Mouse (Mus musculus): ENCODE measurements around the gene Mfsd14a. TPM values are rescaled to one million over a fixed set of nuclear protein-coding genes. Genes with fewer than 3 reads are reported as not detected.

Mfsd14a gene
- polyA plus RNA-seq, 1 experiment, result 28.6 TPM

DNA sequence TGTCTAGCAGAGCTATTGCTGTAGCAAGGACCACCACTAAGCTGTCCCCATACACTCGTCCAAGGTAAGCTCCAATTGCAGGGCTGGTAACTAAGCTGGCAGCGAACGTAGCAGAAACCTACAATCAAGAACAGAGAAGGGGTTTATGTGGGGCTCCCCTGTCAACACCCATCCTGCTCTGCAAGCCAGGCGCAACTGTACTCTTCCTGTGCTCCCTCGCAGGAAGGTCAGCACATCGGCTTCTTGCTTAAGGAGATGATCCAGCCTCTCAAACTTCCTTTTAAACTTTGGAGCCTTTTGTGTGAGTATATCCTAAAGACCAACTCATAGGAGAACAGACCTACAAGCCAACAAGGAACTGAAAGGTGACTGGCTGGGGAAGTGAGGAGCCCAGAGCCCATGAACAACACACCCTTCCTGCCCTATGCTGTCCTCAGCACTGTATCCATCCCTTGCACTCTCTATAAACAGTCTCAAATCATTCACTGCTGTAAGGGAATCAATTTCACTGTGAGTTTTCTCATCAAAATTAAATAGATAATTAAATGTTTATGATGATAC lies 20.6 kb downstream of the Mfsd14a start:
- peaks cover 54% of the 10 kb centered on the region for H3K36me3 ChIP-seq (ENCODE audit: control insufficient read depth, insufficient read depth, low read length)
- H3K27me3 ChIP-seq (ENCODE audit: control insufficient read depth, insufficient read depth, low read length), result no peaks in the 10 kb centered on the region
- no peak for DNase-seq
- H3K4me3 ChIP-seq (ENCODE audit: control insufficient read depth, insufficient read depth, low read length), result no peak overlapping the region
- TF ChIP-seq CTCF (IDR thresholded peaks at IDR 0.05; ENCODE audit: borderline replicate concordance, control insufficient read depth, extremely low read depth, insufficient read depth, low read length, poor library complexity) (no peak), POLR2A (IDR thresholded peaks at IDR 0.05; ENCODE audit: control insufficient read depth, extremely low read depth, insufficient read depth, low read length, poor library complexity) (no peak)
- no peaks in the 10 kb centered on the region for H3K4me1 ChIP-seq (replicated peaks; ENCODE audit: control insufficient read depth, insufficient read depth, low read length)
- H3K27ac ChIP-seq (ENCODE audit: control insufficient read depth, insufficient read depth, low read length), result no peak overlapping the region
- WGBS, result 98% methylated on average over 6 of the region's 6 CpGs

DNA sequence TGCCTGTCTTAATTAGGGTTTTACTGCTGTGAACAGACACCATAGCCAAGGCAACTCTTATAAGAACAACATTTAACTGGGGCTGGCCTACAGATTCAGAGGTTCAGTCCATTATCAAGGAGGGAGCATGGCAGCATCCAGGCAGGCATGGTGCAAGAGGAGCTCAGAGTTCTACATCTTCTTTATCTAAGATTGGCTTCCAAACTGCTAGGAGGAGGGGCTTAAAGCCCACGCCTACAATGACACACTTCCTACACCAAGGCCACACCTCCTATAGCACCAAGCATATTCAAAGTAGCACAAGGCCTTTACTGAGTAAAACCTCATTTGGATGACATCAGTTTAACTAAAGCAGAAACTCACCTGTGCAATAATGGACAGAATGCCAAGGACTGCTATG lies 22.5 kb downstream of the Mfsd14a start:
- TF ChIP-seq CTCF (IDR thresholded peaks at IDR 0.05; ENCODE audit: borderline replicate concordance, control insufficient read depth, extremely low read depth, insufficient read depth, low read length, poor library complexity) (no peak), POLR2A (IDR thresholded peaks at IDR 0.05; ENCODE audit: control insufficient read depth, extremely low read depth, insufficient read depth, low read length, poor library complexity) (no peak)
- WGBS, result 82% methylated on average over 1 of the region's 1 CpGs
- Histone ChIP-seq H3K4me1 (replicated peaks; ENCODE audit: control insufficient read depth, insufficient read depth, low read length) (no peaks in the 10 kb centered on the region), H3K36me3 (ENCODE audit: control insufficient read depth, insufficient read depth, low read length) (peaks cover 55% of the 10 kb centered on the region), H3K27me3 (ENCODE audit: control insufficient read depth, insufficient read depth, low read length) (no peaks in the 10 kb centered on the region), H3K4me3 (ENCODE audit: control insufficient read depth, insufficient read depth, low read length) (no peak overlapping the region), H3K27ac (ENCODE audit: control insufficient read depth, insufficient read depth, low read length) (no peak overlapping the region)
- DNase-seq, result no peak

DNA sequence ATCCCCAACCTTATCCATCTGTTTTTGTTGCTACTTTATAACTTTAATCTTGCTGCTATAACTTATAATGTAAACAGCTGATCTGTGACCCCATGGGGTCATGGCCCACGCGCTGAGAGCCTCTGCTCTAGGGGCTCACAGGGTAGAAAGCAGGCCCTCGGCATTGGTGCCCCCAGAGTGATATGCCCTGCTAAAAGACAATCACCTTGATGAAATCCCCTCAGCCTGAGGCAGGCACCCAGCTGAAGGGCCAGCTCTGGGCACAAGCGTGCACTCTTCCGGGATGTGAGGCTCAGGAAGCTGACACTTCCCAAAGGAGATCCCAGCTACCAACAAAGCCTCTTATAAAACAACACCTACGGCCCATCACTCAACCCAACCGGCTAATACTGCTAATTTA lies 23.9 kb downstream of the Mfsd14a start:
- DNase-seq, result no peak
- H3K4me3 ChIP-seq (ENCODE audit: control insufficient read depth, insufficient read depth, low read length), result no peak overlapping the region
- H3K36me3 ChIP-seq (ENCODE audit: control insufficient read depth, insufficient read depth, low read length), result peaks cover 64% of the 10 kb centered on the region
- no peaks in the 10 kb centered on the region for H3K4me1 ChIP-seq (replicated peaks; ENCODE audit: control insufficient read depth, insufficient read depth, low read length)
- no peaks in the 10 kb centered on the region for H3K27me3 ChIP-seq (ENCODE audit: control insufficient read depth, insufficient read depth, low read length)
- 98% methylated on average over 7 of the region's 7 CpGs for WGBS
- TF ChIP-seq CTCF (IDR thresholded peaks at IDR 0.05; ENCODE audit: borderline replicate concordance, control insufficient read depth, extremely low read depth, insufficient read depth, low read length, poor library complexity) (no peak), POLR2A (IDR thresholded peaks at IDR 0.05; ENCODE audit: control insufficient read depth, extremely low read depth, insufficient read depth, low read length, poor library complexity) (no peak)
- H3K27ac ChIP-seq (ENCODE audit: control insufficient read depth, insufficient read depth, low read length), result no peak overlapping the region

DNA sequence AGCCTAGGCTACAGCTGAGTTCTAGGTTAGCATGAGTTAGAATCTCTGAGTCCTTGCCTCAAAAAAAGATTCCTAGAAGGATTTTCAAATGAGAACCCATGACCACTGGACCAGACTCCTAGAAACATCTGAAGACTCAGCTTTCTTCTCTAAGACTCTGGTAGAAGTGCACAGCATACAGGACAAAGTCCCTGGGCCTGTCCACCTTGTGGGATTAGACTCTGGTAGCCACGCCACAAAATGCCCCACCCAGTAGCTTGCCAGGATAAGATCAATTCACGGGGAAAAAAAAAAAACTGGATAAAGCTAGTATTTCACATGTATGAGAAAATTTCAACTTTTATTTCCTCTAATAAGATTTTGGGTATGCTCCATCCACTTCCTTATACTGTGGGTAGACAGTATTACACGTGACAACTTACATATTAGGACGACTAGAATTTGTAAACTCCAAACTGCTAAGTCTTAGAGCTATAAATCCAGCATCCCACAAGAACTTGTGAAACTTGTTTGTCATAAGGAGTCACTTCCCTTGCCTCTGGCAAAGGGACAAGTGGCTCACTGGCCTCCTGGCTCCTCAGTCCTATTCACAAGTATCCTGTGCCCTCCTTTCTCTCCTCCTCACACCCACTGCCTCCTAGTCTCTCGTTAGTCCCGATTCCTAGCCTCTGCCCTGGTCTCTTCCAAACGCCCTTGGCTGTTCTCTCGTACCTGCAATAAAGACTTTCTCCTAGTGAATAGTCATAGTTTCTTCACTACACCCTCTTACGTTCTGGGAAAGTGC lies 24.6 kb downstream of the Mfsd14a start:
- Histone ChIP-seq H3K36me3 (ENCODE audit: control insufficient read depth, insufficient read depth, low read length) (peaks cover 62% of the 10 kb centered on the region), H3K4me3 (ENCODE audit: control insufficient read depth, insufficient read depth, low read length) (no peak overlapping the region), H3K27me3 (ENCODE audit: control insufficient read depth, insufficient read depth, low read length) (no peaks in the 10 kb centered on the region), H3K27ac (ENCODE audit: control insufficient read depth, insufficient read depth, low read length) (no peak overlapping the region), H3K4me1 (replicated peaks; ENCODE audit: control insufficient read depth, insufficient read depth, low read length) (no peaks in the 10 kb centered on the region)
- 92% methylated on average over 9 of the region's 9 CpGs for WGBS
- TF ChIP-seq CTCF (IDR thresholded peaks at IDR 0.05; ENCODE audit: borderline replicate concordance, control insufficient read depth, extremely low read depth, insufficient read depth, low read length, poor library complexity) (no peak), POLR2A (IDR thresholded peaks at IDR 0.05; ENCODE audit: control insufficient read depth, extremely low read depth, insufficient read depth, low read length, poor library complexity) (no peak)
- DNase-seq, result no peak

DNA sequence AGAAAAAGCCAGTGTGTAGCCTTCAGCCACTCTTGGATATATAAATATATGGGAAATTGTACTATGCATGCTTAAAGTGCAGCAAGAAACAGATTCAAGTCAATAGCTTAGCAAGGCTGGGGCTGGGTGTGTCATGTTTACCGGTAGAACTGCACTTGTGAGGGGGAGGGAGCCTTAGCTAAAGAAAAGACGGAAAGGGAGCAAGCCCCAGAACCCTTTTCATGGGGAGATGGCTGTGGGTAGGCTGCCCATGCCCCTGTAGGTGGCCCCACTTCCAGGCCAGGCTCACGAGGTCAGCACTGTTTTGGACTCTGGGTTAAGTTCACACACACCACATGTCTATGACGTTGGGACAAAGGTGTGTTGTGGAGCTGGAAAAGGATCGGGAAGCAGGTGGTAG lies 26.7 kb downstream of the Mfsd14a start:
- Histone ChIP-seq H3K36me3 (ENCODE audit: control insufficient read depth, insufficient read depth, low read length) (peaks cover 58% of the 10 kb centered on the region), H3K4me1 (replicated peaks; ENCODE audit: control insufficient read depth, insufficient read depth, low read length) (no peaks in the 10 kb centered on the region), H3K4me3 (ENCODE audit: control insufficient read depth, insufficient read depth, low read length) (no peak overlapping the region)

DNA sequence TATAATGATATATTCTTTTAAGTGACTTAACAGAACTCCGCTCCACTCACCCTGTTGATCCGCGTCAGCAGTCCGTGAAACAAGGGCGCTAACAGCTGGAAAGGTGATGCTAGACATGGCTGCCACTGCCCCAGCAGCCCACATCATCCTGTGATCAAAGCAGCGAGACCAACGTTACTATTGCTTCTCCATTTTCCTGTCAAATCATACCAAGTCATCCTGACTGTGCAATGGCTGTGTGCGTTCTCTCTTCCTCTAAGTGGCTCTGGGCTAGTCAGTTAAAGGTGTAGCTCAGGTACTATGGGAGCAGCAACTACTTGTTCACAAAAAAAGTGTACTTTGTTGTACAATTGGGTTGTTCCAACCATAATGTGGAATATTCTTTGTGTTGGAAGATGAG lies 27.6 kb downstream of the Mfsd14a start:
- TF ChIP-seq CTCF (IDR thresholded peaks at IDR 0.05; ENCODE audit: borderline replicate concordance, control insufficient read depth, extremely low read depth, insufficient read depth, low read length, poor library complexity), result no peak
- TF ChIP-seq POLR2A (IDR thresholded peaks at IDR 0.05; ENCODE audit: control insufficient read depth, extremely low read depth, insufficient read depth, low read length, poor library complexity), result no peak
- DNase-seq, result no peak
- Histone ChIP-seq H3K4me1 (replicated peaks; ENCODE audit: control insufficient read depth, insufficient read depth, low read length) (no peaks in the 10 kb centered on the region), H3K27ac (ENCODE audit: control insufficient read depth, insufficient read depth, low read length) (no peak overlapping the region), H3K36me3 (ENCODE audit: control insufficient read depth, insufficient read depth, low read length) (peaks cover 54% of the 10 kb centered on the region), H3K4me3 (ENCODE audit: control insufficient read depth, insufficient read depth, low read length) (no peak overlapping the region), H3K27me3 (ENCODE audit: control insufficient read depth, insufficient read depth, low read length) (no peaks in the 10 kb centered on the region)
- 91% methylated on average over 8 of the region's 8 CpGs for WGBS

More for the DNA sequence above, 26.7 kb downstream of the Mfsd14a start:
- H3K27me3 ChIP-seq (ENCODE audit: control insufficient read depth, insufficient read depth, low read length), result no peaks in the 10 kb centered on the region
- no peak for DNase-seq
- WGBS, result 88% methylated on average over 5 of the region's 5 CpGs
- TF ChIP-seq POLR2A (IDR thresholded peaks at IDR 0.05; ENCODE audit: control insufficient read depth, extremely low read depth, insufficient read depth, low read length, poor library complexity) (no peak), CTCF (IDR thresholded peaks at IDR 0.05; ENCODE audit: borderline replicate concordance, control insufficient read depth, extremely low read depth, insufficient read depth, low read length, poor library complexity) (no peak)
- no peak overlapping the region for H3K27ac ChIP-seq (ENCODE audit: control insufficient read depth, insufficient read depth, low read length)

Data from thymus, adult 2 months (tissue).